Mouse (Mus musculus) testis, adult 2 months (tissue): ENCODE results near the gene Gm45711. TPM values are rescaled to one million over a fixed set of nuclear protein-coding genes. Genes with fewer than 3 reads are reported as not detected.
A peak's percentile ranks its signal among the peaks of the same experiment; 100 is the strongest.
"Not testable (repeated sequence)": the region's sequence is repeated elsewhere in the genome, so short reads cannot be mapped to it uniquely, and the experiment has no call there.

Experiments used
- H3K27ac ChIP-seq: fragments of 200-500 bp; 2 replicates; pipeline ENCODE4 v1.5.1; 2012; ENCODE audit warnings: low read depth, low read length; ENCODE audit not compliant: control insufficient read depth, insufficient read depth
- H3K27me3 ChIP-seq: fragments of 200-500 bp; 2 replicates; pipeline ENCODE4 v1.6.1; 2012; ENCODE audit warnings: mild to moderate bottlenecking, low read length, moderate library complexity; ENCODE audit not compliant: control insufficient read depth, insufficient read depth
- H3K36me3 ChIP-seq: fragments of 200-500 bp; 2 replicates; pipeline ENCODE4 v1.6.1; 2012; ENCODE audit warnings: mild to moderate bottlenecking, low read length; ENCODE audit not compliant: control insufficient read depth, insufficient read depth
- H3K4me1 ChIP-seq: fragments of 200-500 bp; 2 replicates; pipeline ENCODE4 v1.6.1; 2012; ENCODE audit warnings: low read length; ENCODE audit not compliant: control insufficient read depth, insufficient read depth
- H3K4me3 ChIP-seq: fragments of 200-500 bp; 2 replicates; pipeline ENCODE4 v1.5.1; 2012; ENCODE audit warnings: low read depth, mild to moderate bottlenecking, low read length, moderate library complexity, mixed read lengths; ENCODE audit not compliant: control insufficient read depth
- CTCF ChIP-seq: fragments of 200-500 bp; IDR thresholded peaks from 2 replicates; pipeline ENCODE4 v1.5.1; 2012; ENCODE audit warnings: low read depth, mild to moderate bottlenecking, inconsistent platforms, low read length, moderate library complexity; ENCODE audit not compliant: control insufficient read depth, insufficient read depth, insufficient replicate concordance
- POLR2A ChIP-seq: fragments of 200-500 bp; IDR thresholded peaks from 2 replicates; pipeline ENCODE4 v1.6.1; 2012; ENCODE audit warnings: low read depth, mild to moderate bottlenecking, inconsistent platforms, low read length, moderate library complexity; ENCODE audit not compliant: control insufficient read depth
- polyA plus RNA-seq: library from polyadenylated mRNA; depleted of rRNA; stranded (reverse); fragments of >200 nt; gene quantifications from 2 replicates; pipeline ENCODE4 v1.2.3, GENCODE M21; 2012

Gene Gm45711
- polyA plus RNA-seq, 1 experiment: 57.0 TPM

DNA sequence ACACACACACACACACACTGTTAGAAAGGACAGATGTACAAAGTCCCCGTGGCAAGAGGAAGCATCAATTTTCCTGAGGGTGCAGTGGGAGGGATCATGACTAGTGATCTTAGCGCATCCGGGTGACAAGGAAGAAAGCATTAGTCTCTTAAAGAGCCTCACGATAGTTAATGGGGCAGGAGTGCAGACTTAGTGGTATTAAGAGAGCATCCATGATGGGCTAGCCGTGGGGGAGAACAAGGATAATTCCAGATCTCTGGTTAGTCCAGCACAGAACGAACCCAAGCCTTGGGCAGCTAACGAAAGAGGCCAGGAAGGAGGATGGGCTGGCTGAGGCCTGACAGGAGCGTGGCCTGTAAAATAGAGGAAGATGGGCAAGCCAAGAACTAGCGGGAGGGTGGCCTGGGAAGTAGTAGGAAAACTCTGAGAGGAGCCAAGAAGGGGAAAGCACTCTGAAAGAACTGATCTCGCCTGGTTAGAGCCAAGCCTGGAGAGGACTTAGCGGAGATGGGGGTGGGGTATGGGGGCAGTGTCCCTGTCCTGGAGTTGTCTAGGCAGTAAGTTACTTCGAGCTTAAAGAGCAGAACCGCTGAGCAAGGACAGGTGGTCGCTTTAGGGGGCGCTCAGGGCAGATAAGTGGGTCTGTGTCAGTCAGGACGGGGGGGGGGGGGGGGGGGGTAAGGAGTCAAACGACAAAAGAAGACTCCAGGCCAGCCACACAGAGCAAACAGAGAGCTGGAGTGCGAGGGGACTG lies 29.5 kb upstream of the Gm45711 start, which contains the start of gene Cmtm3:
Gene Cmtm3 (plus strand): TSS at position 182 of the 754 bp plus-strand sequence.
- no peaks in the 10 kb centered on the region for H3K27me3 ChIP-seq
- peaks cover 13% of the 10 kb centered on the region for H3K4me1 ChIP-seq
- no peak for TF ChIP-seq POLR2A
- H3K36me3 ChIP-seq: no peaks in the 10 kb centered on the region
- peak within 1 kb of the TSS; percentile 65; the same call in 1 of the 2 replicates for H3K27ac ChIP-seq
- peak within 1 kb of the TSS; percentile 73 for H3K4me3 ChIP-seq

DNA sequence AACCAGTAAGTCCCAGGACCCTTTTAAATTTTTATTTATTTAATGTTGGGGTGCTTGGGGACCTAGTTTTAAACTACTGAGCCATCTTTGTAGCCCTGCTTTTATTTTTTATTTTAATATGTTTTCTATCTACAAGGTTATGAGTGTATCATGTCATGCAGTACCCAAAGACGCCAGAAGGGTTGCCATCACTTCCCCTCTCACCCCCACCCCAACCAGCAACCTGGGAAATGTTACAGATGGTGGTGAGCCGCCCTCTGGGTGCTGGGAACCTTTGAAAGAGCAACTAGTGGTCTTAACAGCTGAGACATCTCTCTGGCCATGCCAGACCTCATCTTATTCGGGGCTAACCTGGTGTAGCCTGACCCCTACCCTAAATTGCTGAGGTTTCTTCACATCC lies 28.0 kb upstream of the Gm45711 start:
- H3K4me3 ChIP-seq: no peak overlapping the region
- no peak for TF ChIP-seq CTCF
- TF ChIP-seq POLR2A: no peak
- peaks cover 13% of the 10 kb centered on the region for H3K4me1 ChIP-seq
- H3K27me3 ChIP-seq: no peaks in the 10 kb centered on the region
- no peaks in the 10 kb centered on the region for H3K36me3 ChIP-seq
- no peak overlapping the region for H3K27ac ChIP-seq

DNA sequence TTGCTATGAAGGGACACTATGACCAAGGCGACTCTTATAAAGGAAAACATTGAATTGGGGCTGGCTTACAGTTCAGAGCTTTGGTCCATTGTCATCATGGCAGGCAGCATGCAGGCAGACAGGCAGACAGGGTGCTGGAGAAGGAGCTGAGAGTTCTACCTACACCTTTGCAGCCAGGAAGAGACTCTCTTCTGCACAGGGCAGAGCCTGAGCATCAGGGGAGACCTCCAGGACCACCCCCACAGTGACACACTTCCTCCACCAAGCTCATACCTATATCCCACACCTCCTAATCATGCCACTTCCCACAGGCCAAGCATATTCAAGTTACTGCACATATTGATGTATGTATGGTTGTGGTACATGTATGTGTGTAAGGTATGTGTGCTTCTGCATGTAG lies 26.9 kb upstream of the Gm45711 start:
- H3K36me3 ChIP-seq: no peaks in the 10 kb centered on the region
- H3K27ac ChIP-seq: no peak overlapping the region
- H3K27me3 ChIP-seq: no peaks in the 10 kb centered on the region
- peaks cover 12% of the 10 kb centered on the region for H3K4me1 ChIP-seq
- no peak for TF ChIP-seq POLR2A
- no peak for TF ChIP-seq CTCF
- H3K4me3 ChIP-seq: no peak overlapping the region

DNA sequence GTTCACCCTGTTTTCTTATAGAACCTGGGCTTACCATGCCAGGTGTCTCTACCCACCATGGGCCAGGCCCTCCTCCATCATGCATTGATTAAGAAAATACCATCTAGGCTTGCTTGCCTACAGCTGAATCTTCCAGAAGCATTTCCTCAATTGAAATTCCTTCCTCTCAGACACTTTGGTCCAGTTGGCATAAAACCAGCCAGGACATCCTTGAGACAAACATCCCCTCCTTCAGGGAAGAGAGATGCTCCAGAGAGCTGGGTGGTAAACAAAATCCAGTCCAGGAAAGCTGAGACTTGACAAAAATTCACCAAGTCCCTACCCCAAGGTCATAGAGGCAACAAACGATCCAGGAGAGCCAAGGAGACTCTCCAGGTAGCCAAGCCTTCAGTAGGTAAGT lies 24.3 kb upstream of the Gm45711 start:
- no peaks in the 10 kb centered on the region for H3K27me3 ChIP-seq
- H3K4me1 ChIP-seq: no peaks in the 10 kb centered on the region
- no peaks in the 10 kb centered on the region for H3K36me3 ChIP-seq
- no peak overlapping the region for H3K27ac ChIP-seq
- TF ChIP-seq CTCF (no peak), POLR2A (no peak)
- no peak overlapping the region for H3K4me3 ChIP-seq

DNA sequence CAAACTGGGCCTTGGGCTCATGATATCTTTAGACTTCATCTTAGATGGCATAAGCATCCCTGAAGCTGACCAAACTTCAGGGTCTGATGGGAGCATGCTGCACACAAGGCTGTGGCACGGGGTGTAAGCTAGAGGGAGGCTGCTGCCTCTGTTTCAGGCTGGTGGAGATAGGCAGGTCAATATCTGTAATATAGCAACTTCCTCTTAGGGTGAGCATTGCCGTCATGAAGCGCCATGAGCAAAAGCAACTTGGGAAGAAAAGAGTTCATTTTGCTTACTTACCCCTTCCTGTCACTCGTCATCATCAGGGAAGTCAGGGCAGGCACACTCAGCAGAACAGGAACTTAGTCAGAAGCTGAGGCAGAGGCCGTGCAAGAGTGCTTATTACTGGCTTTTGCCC lies 23.9 kb upstream of the Gm45711 start:
- H3K4me1 ChIP-seq: no peaks in the 10 kb centered on the region
- no peaks in the 10 kb centered on the region for H3K27me3 ChIP-seq
- no peaks in the 10 kb centered on the region for H3K36me3 ChIP-seq
- no peak overlapping the region for H3K4me3 ChIP-seq
- TF ChIP-seq CTCF (no peak), POLR2A (no peak)
- no peak overlapping the region for H3K27ac ChIP-seq

DNA sequence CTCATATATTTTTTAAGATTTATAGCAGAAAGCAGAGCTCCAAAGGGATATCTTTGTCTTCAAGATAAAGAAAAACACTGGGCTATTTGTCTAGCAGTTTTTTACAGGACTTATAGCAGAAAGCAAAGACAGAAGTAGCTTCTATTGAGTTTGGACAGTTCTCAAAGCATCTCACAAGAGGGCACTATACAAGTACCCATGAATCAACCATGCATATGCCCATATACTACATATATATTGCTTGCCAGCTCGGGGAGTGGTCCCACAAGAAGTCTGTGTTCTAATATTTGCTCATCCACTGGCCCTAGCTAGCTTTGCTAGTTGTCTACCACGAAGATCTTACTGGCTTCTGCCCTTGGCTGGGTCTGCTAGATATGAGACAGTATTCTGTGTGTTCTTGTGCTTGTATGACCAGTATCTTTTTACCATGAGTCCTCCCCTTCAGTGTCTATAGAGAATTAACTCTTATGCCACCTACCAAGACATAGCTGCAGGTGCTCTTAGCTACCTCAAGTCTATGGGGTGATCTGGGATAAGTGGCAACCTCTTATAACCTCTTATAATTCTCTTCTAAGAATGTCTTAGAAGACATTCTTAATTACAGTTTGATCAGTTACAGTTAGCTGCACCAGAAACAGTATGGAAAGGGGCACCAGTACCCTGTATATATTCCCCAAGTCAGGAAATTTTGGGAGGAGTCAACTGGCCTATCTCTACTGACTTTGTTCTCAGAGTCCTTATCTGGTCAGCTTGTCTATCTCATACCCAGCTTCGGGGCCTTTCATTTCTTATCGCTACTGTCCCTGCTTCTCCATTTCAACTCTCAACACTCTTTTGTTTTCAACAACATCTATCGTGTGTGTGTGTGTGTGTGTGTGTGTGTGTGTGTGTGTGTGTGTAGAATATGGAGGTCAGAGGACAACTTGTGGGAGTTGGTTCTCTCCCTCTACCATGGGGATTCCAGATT lies 23.1 kb upstream of the Gm45711 start:
- Histone ChIP-seq H3K4me3 (no peak overlapping the region), H3K27ac (no peak overlapping the region), H3K36me3 (no peaks in the 10 kb centered on the region), H3K4me1 (no peaks in the 10 kb centered on the region), H3K27me3 (no peaks in the 10 kb centered on the region)
- TF ChIP-seq POLR2A (no peak), CTCF (no peak)

DNA sequence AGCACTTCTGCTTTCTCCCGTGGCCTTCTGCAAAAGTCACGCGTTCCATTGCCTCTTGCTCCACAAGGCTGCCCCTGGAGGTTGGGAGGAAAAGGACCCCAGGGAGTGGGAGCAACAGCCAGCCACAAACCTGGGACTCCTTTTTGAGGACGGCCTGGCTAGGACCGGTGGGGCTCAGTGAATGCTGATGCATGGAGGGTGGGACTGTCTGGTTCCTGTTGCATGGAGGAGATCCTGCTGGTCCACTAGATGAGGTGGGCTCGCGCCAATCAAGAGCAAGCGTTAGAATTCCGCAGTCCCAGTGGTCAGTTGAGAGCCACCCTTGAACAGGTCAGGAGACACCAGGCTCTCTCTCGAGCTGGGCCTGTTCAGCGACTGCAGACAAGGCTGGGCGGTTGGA lies 12.0 kb upstream of the Gm45711 start, which contains the start of gene Cmtm2b:
Gene Cmtm2b (plus strand): TSS at position 301 of the 400 bp plus-strand sequence.
- H3K27me3 ChIP-seq, H3K36me3 ChIP-seq: not testable (repeated sequence)
- Histone ChIP-seq H3K27ac (peak within 1 kb of the TSS; percentile 80), H3K4me3 (peak within 1 kb of the TSS; percentile 87), H3K4me1 (peaks cover 16% of the 10 kb centered on the region)
- peak; percentile 44; the same call in 1 of the 2 replicates for TF ChIP-seq POLR2A

DNA sequence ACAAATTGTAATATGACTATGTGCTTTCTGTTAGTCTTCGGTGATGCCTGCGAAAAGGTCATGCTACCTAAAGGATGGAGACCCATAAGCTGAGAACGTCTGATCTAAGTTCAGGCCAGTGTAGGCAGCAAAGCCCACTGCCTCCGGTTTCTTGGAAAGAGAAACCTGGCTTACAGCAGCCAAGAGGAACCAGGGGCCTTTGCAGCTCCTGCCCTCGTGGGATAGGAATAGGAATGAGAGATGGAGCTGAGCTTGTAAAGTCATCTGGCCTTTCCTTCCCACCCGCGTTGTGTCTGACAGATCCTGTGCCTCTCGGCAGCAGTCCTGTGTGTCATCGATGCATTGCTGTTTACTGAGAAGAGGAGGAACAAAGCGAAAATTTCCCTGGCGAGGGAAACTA lies 11.4 kb upstream of the Gm45711 start, which contains the start of gene Gm11020:
Gene Gm11020 (plus strand): TSS at position 301 of the 400 bp plus-strand sequence.
- Histone ChIP-seq H3K27ac (peak within 1 kb of the TSS; percentile 80), H3K4me3 (peak within 1 kb of the TSS; percentile 87), H3K4me1 (peaks cover 16% of the 10 kb centered on the region)
- H3K36me3 ChIP-seq, H3K27me3 ChIP-seq: not testable (repeated sequence)
